Comparison of ENCODE assay signal across 18 mouse cellular contexts in the genomic region with DNA sequence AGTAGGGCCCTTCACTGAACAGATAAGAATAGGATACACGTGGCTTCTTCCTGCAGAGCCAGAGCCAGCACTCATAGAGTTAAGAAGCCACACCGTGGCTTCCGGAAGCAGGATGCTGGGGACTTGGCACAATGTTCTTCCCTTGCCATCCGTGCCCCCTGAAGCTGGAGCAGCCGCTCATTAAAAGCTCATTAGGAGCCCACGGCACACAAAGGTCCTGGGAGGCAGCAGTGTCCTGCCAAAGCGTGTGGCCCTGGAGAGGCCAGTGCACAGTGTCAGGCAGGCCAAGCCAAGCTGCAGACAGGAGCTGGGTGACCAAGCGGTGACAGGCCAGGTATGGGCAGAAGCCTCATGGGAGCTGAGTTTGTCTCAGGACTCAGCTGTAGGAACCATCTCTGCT.
DNase-seq lines count a peak whose midpoint lies in the region; ATAC-seq lines count a peak whose summit lies in the region.
"Had no signal": no experiment of that assay in that cellular context is flagged by ENCODE, and none has a peak within 500 bp of the region (broad histone marks: within the 10 kb centered on the region; RNA-seq: fewer than 3 reads in every experiment).

No protein-coding gene starts in this region.

- 0 out of 2 replicates have a peak overlapping the region, but pooled peaks have one; percentile 25 for H3K9ac ChIP-seq in hindbrain, embryonic 16.5 days (ENCODE audit: low read depth, low read length)
- H3K9ac ChIP-seq: liver, embryonic 12.5 days; neural tube, embryonic 12.5 days had no signal

- WGBS in hindbrain, embryonic 16.5 days = 22% methylated on average over 8 of the region's 8 CpGs
- 63% methylated on average over 8 of the region's 8 CpGs for WGBS in hindbrain, embryonic 10.5 days

- H3K27ac ChIP-seq in hindbrain, embryonic 16.5 days (ENCODE audit: low read depth, low read length) = no peak overlapping the region
- H3K27ac ChIP-seq in hindbrain, embryonic 10.5 days = no peak overlapping the region
- H3K27ac ChIP-seq: left cerebral cortex, adult 2 months; liver, embryonic 12.5 days; neural tube, embryonic 12.5 days had no signal

- no peak overlapping the region for H3K4me2 ChIP-seq in hindbrain, embryonic 16.5 days (ENCODE audit: low read length)
- H3K4me2 ChIP-seq: liver, embryonic 12.5 days; neural tube, embryonic 12.5 days had no signal

- peak; percentile 39 to 47 for DNase-seq in cerebellum, adult 18-20 months
- DNase-seq in cerebellum, adult 11 months = no peak
- no peak for DNase-seq in hindbrain, embryonic 10.5 days (ENCODE audit: low spot score)
- peak; percentile 11 for DNase-seq in Muller cell, postnatal 12 days (ENCODE audit: inconsistent ontology term)
- peak; percentile 64 for DNase-seq in cerebellum, adult 9-11 months
- DNase-seq in spleen, postnatal 10 days (ENCODE audit: low spot score in 2 of 2) = no peak
- no peak for DNase-seq in ovary, postnatal 36 days (ENCODE audit: low spot score)
- DNase-seq: adrenal gland, postnatal 14 days; kidney, postnatal 36 days; layer of hippocampus, adult 9-11 months; lung, adult 2 months had no signal

- no peaks in the 10 kb centered on the region for H3K36me3 ChIP-seq in hindbrain, embryonic 16.5 days (ENCODE audit: control insufficient read depth, insufficient read depth, low read length)
- H3K36me3 ChIP-seq in hindbrain, embryonic 10.5 days = no peaks in the 10 kb centered on the region
- H3K36me3 ChIP-seq: G1E; liver, embryonic 12.5 days; neural tube, embryonic 12.5 days had no signal

- no peak for ATAC-seq in hindbrain, embryonic 16.5 days
- ATAC-seq: intestine, embryonic 16.5 days; liver, embryonic 12.5 days had no signal

- peaks cover 16% of the 10 kb centered on the region for H3K4me1 ChIP-seq in hindbrain, embryonic 16.5 days (ENCODE audit: control insufficient read depth, insufficient read depth, low read depth, low read length)
- peaks cover 5% of the 10 kb centered on the region for H3K4me1 ChIP-seq in hindbrain, embryonic 10.5 days (replicated peaks)
- H3K4me1 ChIP-seq: liver, embryonic 12.5 days; megakaryocyte, embryonic 14.5 days had no signal

- peaks cover 7% of the 10 kb centered on the region; the same call in 1 of the 2 replicates for H3K27me3 ChIP-seq in hindbrain, embryonic 16.5 days (replicated peaks; ENCODE audit: control insufficient read depth, insufficient read depth, low read length)
- peaks cover 36% of the 10 kb centered on the region for H3K27me3 ChIP-seq in hindbrain, embryonic 10.5 days (ENCODE audit: insufficient read depth, poor library complexity, severe bottlenecking)

- no peak overlapping the region for H3K4me3 ChIP-seq in hindbrain, embryonic 16.5 days (ENCODE audit: low read length)
- H3K4me3 ChIP-seq in hindbrain, embryonic 10.5 days = no peak overlapping the region
- H3K4me3 ChIP-seq: left cerebral cortex, adult 2 months; liver, embryonic 12.5 days; megakaryocyte, embryonic 14.5 days; neural tube, embryonic 12.5 days had no signal

- no peaks in the 10 kb centered on the region for H3K9me3 ChIP-seq in hindbrain, embryonic 16.5 days (ENCODE audit: control insufficient read depth, low read length)
- no peaks in the 10 kb centered on the region for H3K9me3 ChIP-seq in hindbrain, embryonic 10.5 days
- H3K9me3 ChIP-seq: liver, embryonic 12.5 days; megakaryocyte, embryonic 14.5 days; neural tube, embryonic 12.5 days had no signal

Comparison
In these comparisons a context has a peak if more than half of its experiments do, and no peak if none do; other contexts are left out.
1. DNase-seq: peak in cerebellum, adult 18-20 months (2 of 2), Muller cell, postnatal 12 days (single experiment) and cerebellum, adult 9-11 months (single experiment); none in cerebellum, adult 11 months (single experiment), hindbrain, embryonic 10.5 days (single experiment), spleen, postnatal 10 days (0 of 2) and ovary, postnatal 36 days (single experiment).